Mouse (Mus musculus): ENCODE results near the gene Gm36245. TPM values are rescaled to one million over a fixed set of nuclear protein-coding genes. Genes with fewer than 3 reads are reported as not detected.

Gm36245 gene
- polyA plus RNA-seq (2014; fragmentation: Illumina TruSeq; extraction: RNeasy Lipid Tissue Mini Kit (QIAGEN cat#74804); ENCODE audit: low read depth, low replicate concordance) = not detected

GRCm38 (mm10) chr15:77598958-77599357 is at the start of gene Gm36245:
Gm36245 (plus strand) TSS chr15:77599258.

GRCm38 (mm10) chr15:77561792-77562191 is 37.3 kb upstream of the Gm36245 start, which contains the start of gene 1700025B11Rik:
1700025B11Rik (minus strand) TSS chr15:77561892.

GRCm38 (mm10) chr15:77595961-77596360 is 3.1 kb upstream of the Gm36245 start, which contains the start of gene Apol10b:
Apol10b (minus strand) TSS chr15:77596125.

GRCm38 (mm10) chr15:77643176-77643575 is 44.1 kb downstream of the Gm36245 start, which contains the start of gene Apol11b:
Apol11b (minus strand) TSS chr15:77643286.

Other genes starting within 250 kb of the Gm36245 start
- gene Apol7a, start 200.1 kb upstream of the Gm36245 start, polyA plus RNA-seq (2014; fragmentation: Illumina TruSeq; extraction: RNeasy Lipid Tissue Mini Kit (QIAGEN cat#74804); ENCODE audit: low read depth, low replicate concordance) = 0.35 TPM
- gene Apol9a, start 188.1 kb upstream of the Gm36245 start, polyA plus RNA-seq (2014; fragmentation: Illumina TruSeq; extraction: RNeasy Lipid Tissue Mini Kit (QIAGEN cat#74804); ENCODE audit: low read depth, low replicate concordance) = 1.9 TPM
- gene Apol7b, start 151.8 kb upstream of the Gm36245 start, polyA plus RNA-seq (2014; fragmentation: Illumina TruSeq; extraction: RNeasy Lipid Tissue Mini Kit (QIAGEN cat#74804); ENCODE audit: low read depth, low replicate concordance) = 0.36 TPM
- not detected for gene Apol10a, start 122.2 kb upstream of the Gm36245 start, polyA plus RNA-seq (2014; fragmentation: Illumina TruSeq; extraction: RNeasy Lipid Tissue Mini Kit (QIAGEN cat#74804); ENCODE audit: low read depth, low replicate concordance)
- not detected for gene Apol11a, start 91.0 kb upstream of the Gm36245 start, polyA plus RNA-seq (2014; fragmentation: Illumina TruSeq; extraction: RNeasy Lipid Tissue Mini Kit (QIAGEN cat#74804); ENCODE audit: low read depth, low replicate concordance)
- not detected for gene Apol7c, start 65.9 kb upstream of the Gm36245 start, polyA plus RNA-seq (2014; fragmentation: Illumina TruSeq; extraction: RNeasy Lipid Tissue Mini Kit (QIAGEN cat#74804); ENCODE audit: low read depth, low replicate concordance)
- 0.79 TPM for gene 1700025B11Rik, start 37.4 kb upstream of the Gm36245 start, polyA plus RNA-seq (2014; fragmentation: Illumina TruSeq; extraction: RNeasy Lipid Tissue Mini Kit (QIAGEN cat#74804); ENCODE audit: low read depth, low replicate concordance)
- gene Apol10b, start 3.1 kb upstream of the Gm36245 start, polyA plus RNA-seq (2014; fragmentation: Illumina TruSeq; extraction: RNeasy Lipid Tissue Mini Kit (QIAGEN cat#74804); ENCODE audit: low read depth, low replicate concordance) = 5.0 TPM
- gene Apol11b, start 44.0 kb downstream of the Gm36245 start, polyA plus RNA-seq (2014; fragmentation: Illumina TruSeq; extraction: RNeasy Lipid Tissue Mini Kit (QIAGEN cat#74804); ENCODE audit: low read depth, low replicate concordance) = not detected
- not detected for gene Apol7e, start 99.6 kb downstream of the Gm36245 start, polyA plus RNA-seq (2014; fragmentation: Illumina TruSeq; extraction: RNeasy Lipid Tissue Mini Kit (QIAGEN cat#74804); ENCODE audit: low read depth, low replicate concordance)
- gene Apol9b, start 129.8 kb downstream of the Gm36245 start, polyA plus RNA-seq (2014; fragmentation: Illumina TruSeq; extraction: RNeasy Lipid Tissue Mini Kit (QIAGEN cat#74804); ENCODE audit: low read depth, low replicate concordance) = 5.8 TPM
- not detected for gene Apol8, start 157.7 kb downstream of the Gm36245 start, polyA plus RNA-seq (2014; fragmentation: Illumina TruSeq; extraction: RNeasy Lipid Tissue Mini Kit (QIAGEN cat#74804); ENCODE audit: low read depth, low replicate concordance)
- 99.3 TPM for gene Myh9, start 242.9 kb downstream of the Gm36245 start, polyA plus RNA-seq (2014; fragmentation: Illumina TruSeq; extraction: RNeasy Lipid Tissue Mini Kit (QIAGEN cat#74804); ENCODE audit: low read depth, low replicate concordance)

Measured in adipose tissue, adult 10 weeks (tissue).